Mouse (Mus musculus): ENCODE measurements around the gene Fbxo2.
"Not testable (repeated sequence)": the region's sequence is repeated elsewhere in the genome, so short reads cannot be mapped to it uniquely, and the experiment has no call there.

Fbxo2 gene

DNA sequence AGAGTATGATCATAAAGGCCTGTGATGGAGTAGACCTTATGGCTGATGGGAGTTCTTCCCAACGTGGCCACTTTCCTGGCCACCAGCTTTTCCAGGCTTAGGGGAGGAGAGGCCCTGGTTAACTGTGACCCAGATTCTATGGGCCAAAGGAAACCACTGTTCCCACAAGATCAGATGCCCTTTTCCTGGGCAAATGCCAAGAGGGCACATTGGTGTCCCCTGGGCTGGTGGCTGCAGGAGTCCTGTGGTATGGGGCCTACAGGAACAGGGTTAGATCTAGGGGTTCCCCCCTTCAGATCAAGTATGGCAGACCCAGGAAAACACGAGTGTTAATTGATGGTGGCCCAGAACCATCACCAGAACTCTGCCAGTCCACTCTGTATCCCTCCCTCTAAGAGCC lies 12.7 kb upstream of the Fbxo2 start:
- no peak for DNase-seq

DNA sequence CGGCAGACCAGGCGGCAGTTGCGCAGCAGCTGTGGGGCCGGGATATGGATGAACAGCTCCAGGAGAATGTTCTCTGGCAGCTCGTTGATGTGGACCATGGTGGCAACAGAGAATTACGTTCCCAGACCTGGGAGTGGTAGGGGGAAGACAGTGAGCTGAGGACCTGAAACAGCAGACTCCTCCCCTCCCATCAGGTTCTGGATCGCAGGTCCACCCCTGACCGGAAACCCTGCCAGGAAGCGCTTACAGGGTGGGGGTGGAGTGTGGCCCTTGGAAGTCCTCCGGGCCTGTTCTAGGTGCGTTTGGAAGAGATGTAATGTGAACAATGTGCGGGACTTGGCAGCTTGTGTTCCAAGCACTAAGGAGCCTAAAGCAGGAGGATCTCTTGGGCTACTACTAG lies 10.9 kb upstream of the Fbxo2 start:
- DNase-seq: no peak

- DNase-seq: no peak
Observed at GRCm38 (mm10) chr4:148150242-148150641, 10.2 kb upstream of the Fbxo2 start.

DNA sequence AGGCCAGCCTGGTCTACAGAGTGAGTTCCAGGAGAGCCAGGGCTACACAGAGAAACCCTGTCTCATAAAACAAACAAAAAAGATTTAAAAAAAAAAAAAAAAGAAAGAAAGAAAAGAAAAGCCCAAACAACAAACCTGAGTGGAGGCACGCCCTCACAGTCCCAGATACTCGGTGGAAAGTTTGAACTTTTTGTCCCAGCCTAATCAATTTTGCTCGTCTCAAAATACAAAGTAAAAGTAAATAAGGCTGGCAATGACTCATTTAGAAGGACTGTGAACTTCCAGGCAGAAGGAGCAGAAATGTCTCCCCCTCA lies 9.5 kb upstream of the Fbxo2 start:
- no peak for DNase-seq

- DNase-seq: peak; percentile 91 to 94
Observed at GRCm38 (mm10) chr4:148151267-148152168, 8.9 kb upstream of the Fbxo2 start, which contains the start of gene Fbxo6. Fbxo6 (minus strand) TSS chr4:148152140.

DNA sequence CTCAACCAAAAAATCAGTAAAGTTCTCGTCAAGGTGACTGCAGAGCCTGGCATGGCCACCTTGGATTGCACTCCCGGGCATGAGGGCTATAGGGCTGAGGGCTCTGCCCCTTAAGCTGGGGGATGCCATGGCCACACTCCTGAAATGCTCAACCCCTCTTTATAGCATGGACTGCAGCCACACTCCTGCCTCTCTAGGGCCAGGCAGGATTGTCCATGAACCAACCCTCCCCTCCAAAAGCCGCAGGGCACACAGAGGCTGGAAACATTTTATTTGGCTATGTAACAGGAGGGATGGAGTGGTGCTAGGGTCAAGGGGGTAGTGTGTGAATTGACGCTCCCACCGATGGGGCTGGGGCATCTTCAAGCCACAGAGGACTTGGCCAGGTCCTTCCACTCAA lies 7.9 kb upstream of the Fbxo2 start:
- no peak for DNase-seq

GRCm38 (mm10) chr4:148154006-148154405 lies 6.4 kb upstream of the Fbxo2 start:
- DNase-seq: no peak

GRCm38 (mm10) chr4:148154982-148155381 lies 5.4 kb upstream of the Fbxo2 start:
- peak in 1 of 2 experiments; percentile 42 for DNase-seq

GRCm38 (mm10) chr4:148158436-148159348 lies 1.7 kb upstream of the Fbxo2 start:
- DNase-seq: no peak

DNA sequence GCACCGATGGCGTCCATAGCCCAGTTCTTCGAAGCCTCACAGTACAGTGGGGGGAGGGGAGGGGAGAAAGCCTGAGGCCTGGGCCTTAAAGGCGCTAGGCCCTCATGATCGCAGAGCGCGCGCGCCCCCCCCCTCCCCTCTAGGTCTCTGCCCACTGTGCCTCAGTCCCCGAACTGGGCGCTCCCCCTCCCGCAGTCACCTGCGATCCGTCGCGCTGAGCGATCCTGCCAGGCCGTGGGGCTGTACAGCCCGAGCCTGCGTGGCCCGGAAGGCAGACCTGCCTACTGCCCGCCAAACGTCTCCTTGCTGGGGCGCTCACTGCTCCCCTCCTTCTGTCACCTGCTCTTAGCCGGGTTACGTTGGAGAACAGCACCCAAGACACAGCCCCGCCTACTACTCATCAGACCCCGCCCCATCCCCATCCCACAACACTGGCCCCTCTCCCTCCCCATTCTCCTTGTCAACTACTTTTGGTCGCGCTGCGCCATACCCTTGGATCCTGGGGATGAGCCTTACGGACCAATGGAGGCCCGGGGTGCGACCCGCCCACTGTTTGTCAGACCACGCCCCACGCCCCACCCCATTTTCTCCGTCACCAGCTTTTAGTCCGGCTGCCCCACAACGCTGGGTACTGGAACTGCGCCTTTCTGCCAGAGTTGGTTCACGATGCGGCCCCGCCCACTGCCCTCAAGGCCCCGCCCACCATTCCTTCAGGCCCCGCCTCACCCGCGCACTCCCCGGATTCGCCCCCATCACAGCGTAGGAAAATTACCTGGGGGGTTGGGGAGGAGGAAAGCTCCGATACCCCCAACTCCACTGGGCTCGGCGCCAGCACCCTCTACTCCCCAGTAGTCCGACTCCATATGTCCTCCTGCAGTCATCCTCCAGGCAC lies 631 bp upstream of the Fbxo2 start:
- peak; percentile 93 to 94 for DNase-seq

- DNase-seq: peak; percentile 84 to 90
Observed at GRCm38 (mm10) chr4:148164002-148164439, 3.6 kb downstream of the Fbxo2 start.

DNA sequence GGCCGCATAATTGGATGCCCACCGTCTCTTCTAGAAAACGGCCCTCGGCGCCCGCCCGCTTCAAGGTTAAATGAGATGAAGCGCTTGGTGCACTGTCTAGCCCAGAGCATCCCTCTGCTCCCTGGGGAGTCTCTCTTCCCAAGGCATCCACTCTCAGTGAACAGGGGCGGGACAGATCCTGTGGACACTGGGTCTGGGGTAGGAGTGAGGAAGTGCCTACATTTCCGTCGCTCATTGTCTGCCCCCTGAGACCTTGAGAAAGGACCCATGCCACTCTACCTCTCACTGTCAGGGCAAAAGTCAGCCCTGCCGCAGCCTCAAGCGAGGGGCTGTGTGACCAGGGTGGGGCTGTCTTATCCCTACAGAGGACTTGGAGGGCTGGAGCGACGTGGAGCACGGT lies 4.0 kb downstream of the Fbxo2 start:
- DNase-seq: no peak

GRCm38 (mm10) chr4:148165551-148165950 lies 5.1 kb downstream of the Fbxo2 start:
- no peak for DNase-seq

DNA sequence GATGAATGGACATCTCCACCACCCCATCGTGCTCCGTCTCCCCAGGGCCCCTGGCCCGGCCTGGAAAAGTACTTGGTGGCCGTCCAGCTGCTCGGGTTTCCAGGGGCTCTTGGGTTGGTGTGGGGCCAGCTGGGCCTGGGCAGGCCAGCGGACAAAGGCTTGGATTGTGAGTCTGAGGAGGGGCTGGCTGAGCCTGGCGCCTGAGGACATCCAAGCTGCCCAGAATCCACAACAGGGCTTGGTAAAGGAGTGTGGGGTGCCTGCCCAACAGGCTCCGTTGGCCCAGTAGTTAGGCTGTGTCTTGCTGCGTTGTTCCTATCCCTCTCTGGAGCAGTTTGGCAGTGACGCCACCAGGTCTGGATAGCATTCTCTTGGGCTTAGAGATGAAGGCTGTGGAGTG lies 6.0 kb downstream of the Fbxo2 start:
- DNase-seq: no peak

GRCm38 (mm10) chr4:148166986-148167385 lies 6.6 kb downstream of the Fbxo2 start:
- DNase-seq: peak; percentile 43 to 79

GRCm38 (mm10) chr4:148168287-148168686 lies 7.9 kb downstream of the Fbxo2 start:
- DNase-seq: peak; percentile 47 to 68

- DNase-seq: no peak
Observed at GRCm38 (mm10) chr4:148169586-148169985, 9.2 kb downstream of the Fbxo2 start.

DNA sequence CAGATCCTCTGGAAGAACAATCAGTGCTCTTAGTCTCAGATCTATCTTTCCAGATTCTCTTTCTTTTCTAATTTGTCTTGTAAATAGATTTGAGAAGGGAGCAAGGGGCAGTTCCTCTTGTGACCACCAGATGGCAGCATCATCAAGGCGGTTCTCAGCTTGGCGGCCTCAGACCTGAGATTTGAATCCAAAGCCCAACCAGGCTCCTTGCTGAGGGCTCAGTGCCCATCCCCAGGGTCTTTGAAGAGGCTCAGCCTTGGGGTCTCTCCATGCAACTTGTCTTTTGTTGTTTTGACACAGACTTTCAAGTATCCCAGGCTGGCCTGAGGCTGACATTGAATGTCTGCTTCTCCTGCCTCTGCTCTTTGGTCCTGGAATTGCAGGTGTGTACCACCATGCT lies 10.4 kb downstream of the Fbxo2 start:
- DNase-seq: peak in 1 of 2 experiments; percentile 52

DNA sequence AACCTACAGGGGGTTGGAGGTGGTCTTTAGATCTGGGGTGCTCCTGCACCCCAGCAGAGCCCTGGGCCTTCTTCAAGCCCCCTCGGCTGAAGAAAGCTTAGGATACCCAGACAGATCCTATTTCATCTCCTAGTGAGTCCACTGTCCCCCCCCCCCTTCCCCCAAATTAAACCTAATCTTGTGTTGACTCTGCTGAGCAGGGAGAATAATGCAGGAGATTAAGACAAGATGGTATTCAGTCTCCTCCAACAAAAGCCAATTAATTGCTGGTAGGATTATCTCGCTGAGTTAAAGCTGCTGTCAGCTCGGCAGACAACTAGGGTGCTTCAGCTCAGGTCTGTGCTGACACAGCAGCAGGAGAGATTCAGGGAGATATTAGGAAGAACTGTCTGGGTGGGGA lies 10.8 kb downstream of the Fbxo2 start:
- no peak for DNase-seq

DNA sequence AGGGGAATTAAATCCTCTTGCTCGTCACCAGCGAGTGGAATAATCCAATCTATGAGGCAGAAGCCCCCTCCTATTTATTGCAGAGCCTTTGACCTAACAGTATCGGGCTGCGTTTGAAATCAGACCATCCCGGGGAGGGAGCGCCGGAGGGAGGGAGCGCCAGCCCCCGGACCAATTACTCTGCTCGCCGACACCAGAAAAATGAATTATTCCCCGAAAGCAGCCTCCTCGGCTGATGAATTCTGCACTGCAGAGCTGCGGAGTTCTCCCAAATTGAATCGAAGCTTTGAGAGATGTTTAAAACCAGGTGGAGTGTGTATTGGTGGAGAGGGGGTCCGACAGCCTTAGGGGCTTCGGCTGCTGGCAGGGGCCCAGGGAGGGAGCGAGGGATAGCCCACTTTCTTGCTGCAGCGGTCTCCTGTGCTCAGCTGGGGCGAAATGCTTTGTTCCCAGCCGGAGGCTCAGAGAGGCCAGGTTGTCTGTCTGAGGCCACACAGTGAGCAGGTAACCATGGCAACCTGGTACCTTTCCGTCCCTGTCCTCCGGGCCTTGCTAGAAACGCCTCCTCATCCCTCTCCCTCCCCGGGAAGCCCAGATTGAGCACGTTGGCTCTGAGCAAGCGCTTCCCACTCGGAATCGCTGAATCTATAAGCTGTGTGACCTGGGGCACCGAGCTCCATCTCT lies 13.5 kb downstream of the Fbxo2 start:
- no peak for DNase-seq

DNA sequence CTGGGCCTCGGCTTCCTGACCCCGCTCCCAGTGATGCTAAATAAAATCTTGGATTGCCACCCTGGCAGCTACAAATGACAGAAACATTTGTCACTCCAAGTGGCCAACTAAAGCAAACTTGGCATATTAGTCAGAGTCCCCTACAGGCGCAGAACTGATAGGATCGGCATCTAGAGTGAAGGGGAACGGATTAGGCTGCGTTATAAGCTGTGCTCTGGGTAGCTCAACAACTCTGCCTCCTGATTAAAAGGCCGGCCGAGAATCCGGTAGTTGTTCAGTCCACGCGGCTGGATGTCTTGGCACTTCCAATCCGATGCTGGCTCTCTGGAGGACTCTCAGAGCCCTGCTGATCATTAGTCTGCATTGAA lies 14.1 kb downstream of the Fbxo2 start:
- DNase-seq: no peak

DNA sequence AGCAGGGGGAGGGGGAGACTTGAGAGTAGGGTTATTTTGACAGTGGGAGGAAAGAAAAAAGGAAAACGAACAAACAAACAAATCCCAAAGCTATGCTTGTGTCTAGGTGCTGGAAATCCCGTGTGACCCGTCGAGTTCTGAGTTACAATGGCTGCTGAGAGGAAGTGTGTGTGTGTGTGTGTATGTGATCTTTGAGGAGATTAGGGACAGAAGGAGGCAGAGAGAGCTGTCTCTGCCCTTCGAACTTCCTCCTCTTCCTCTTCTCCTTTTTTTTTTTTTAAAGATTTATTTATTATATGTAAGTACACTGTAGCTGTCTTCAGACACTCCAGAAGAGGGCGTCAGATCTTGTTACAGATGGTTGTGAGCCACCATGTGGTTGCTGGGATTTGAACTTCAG lies 16.2 kb downstream of the Fbxo2 start:
- DNase-seq: not testable (repeated sequence)

Data from lung, postnatal 4 days (tissue).